Mouse (Mus musculus): ENCODE measurements around the gene Mas1.

- TF ChIP-seq CTCF (IDR thresholded peaks at IDR 0.05; ENCODE audit: control insufficient read depth, insufficient read depth, low read length): no peak
- TF ChIP-seq POLR2A (IDR thresholded peaks at IDR 0.05; ENCODE audit: borderline replicate concordance, control insufficient read depth, low read depth, low read length): no peak
Measured at GRCm38 (mm10) chr17:12886620-12887019, 18.7 kb upstream of the Mas1 start.
